Comparison of ENCODE assay signal across 8 mouse cellular contexts in the genomic region with DNA sequence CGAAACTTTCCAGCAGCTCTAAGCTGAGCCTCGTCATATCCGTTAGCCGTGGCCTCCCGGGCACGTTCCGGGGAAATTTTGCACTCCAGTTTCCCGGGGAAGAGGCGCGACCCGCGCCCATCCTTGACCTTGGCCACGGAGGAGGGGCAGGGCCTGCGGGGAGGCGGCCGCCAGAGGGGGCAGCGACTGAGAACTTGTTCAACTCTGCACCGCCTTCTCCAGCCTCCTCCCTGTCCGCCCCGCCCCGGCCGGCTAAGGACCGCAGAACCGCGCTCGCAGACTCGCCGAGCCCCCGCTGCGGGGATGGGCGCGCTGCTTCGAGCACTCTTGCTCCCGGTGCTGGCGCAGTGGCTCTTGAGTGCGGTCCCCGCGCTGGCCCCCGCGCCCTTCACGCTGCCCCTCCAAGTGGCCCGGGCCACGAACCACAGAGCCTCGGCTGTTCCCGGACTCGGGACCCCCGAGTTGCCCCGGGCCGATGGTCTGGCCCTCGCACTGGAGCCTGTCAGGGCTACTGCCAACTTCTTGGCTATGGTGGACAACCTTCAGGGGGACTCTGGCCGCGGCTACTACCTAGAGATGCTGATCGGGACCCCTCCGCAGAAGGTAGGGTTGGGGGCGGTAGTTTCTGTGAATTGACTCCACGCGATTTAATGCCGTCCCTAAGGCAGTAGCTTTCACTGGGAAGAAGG. TPM values are rescaled to one million over a fixed set of nuclear protein-coding genes. Genes with fewer than 3 reads are reported as not detected.
DNase-seq lines count a peak whose midpoint lies in the region; ATAC-seq and TF ChIP-seq lines count a peak whose summit lies in the region.

Gene Bace2, plus strand, starts transcription at position 244 of the 689 bp plus-strand sequence.

- TF ChIP-seq POLR2A in limb, embryonic 14.5 days (IDR thresholded peaks at IDR 0.05; ENCODE audit: borderline replicate concordance, extremely low read depth, insufficient read depth, insufficient read length), result no peak

- no peak for ATAC-seq in cerebellum, adult (ENCODE audit: insufficient number of reproducible peaks, low FRiP score, low TSS enrichment)
- ATAC-seq in embryonic facial prominence, embryonic 11.5 days (replicated peaks; ENCODE audit: insufficient number of reproducible peaks, low FRiP score, low TSS enrichment, low read depth), result peak; percentile 85
- ATAC-seq in intestine, embryonic 16.5 days, result peak; percentile 87
- peak; percentile 88 for ATAC-seq in limb, embryonic 14.5 days (ENCODE audit: low FRiP score, low read depth)
- ATAC-seq in midbrain, embryonic 13.5 days, result peak; percentile 79

- H3K4me1 ChIP-seq in embryonic facial prominence, embryonic 11.5 days (ENCODE audit: control insufficient read depth, insufficient read depth, low read length), result peaks cover 3% of the 10 kb centered on the region; the same call in 1 of the 2 replicates
- H3K4me1 ChIP-seq in intestine, embryonic 16.5 days (ENCODE audit: control insufficient read depth, insufficient read depth, low read length), result peaks cover 8% of the 10 kb centered on the region
- H3K4me1 ChIP-seq in limb, embryonic 14.5 days (ENCODE audit: control insufficient read depth, insufficient read depth, low read length), result peaks cover 3% of the 10 kb centered on the region; the same call in 1 of the 2 replicates
- H3K4me1 ChIP-seq in midbrain, embryonic 13.5 days (replicated peaks), result peaks cover 26% of the 10 kb centered on the region

- no peaks in the 10 kb centered on the region for H3K36me3 ChIP-seq in embryonic facial prominence, embryonic 11.5 days (replicated peaks; ENCODE audit: control insufficient read depth, insufficient read depth, low read depth, low read length)
- no peaks in the 10 kb centered on the region for H3K36me3 ChIP-seq in intestine, embryonic 16.5 days (ENCODE audit: control insufficient read depth, insufficient read depth, low read length)
- H3K36me3 ChIP-seq in limb, embryonic 14.5 days (ENCODE audit: control insufficient read depth, insufficient read depth, low read length), result no peaks in the 10 kb centered on the region
- no peaks in the 10 kb centered on the region for H3K36me3 ChIP-seq in midbrain, embryonic 13.5 days

- H3K4me3 ChIP-seq in embryonic facial prominence, embryonic 11.5 days (ENCODE audit: low read depth, low read length), result peak within 1 kb of the TSS; percentile 52
- peak within 1 kb of the TSS; percentile 56 for H3K4me3 ChIP-seq in intestine, embryonic 16.5 days (ENCODE audit: low read length)
- H3K4me3 ChIP-seq in limb, embryonic 14.5 days (replicated peaks; ENCODE audit: low read length), result peak within 1 kb of the TSS; percentile 59
- H3K4me3 ChIP-seq in midbrain, embryonic 13.5 days (replicated peaks), result peak within 1 kb of the TSS; percentile 55

- H3K27me3 ChIP-seq in embryonic facial prominence, embryonic 11.5 days (ENCODE audit: control insufficient read depth, insufficient read depth, low read length), result peaks cover 5% of the 10 kb centered on the region
- no peaks in the 10 kb centered on the region; the same call in 1 of the 2 replicates for H3K27me3 ChIP-seq in intestine, embryonic 16.5 days (replicated peaks; ENCODE audit: control insufficient read depth, insufficient read depth, low read length)
- peaks cover 20% of the 10 kb centered on the region; the same call in 1 of the 2 replicates for H3K27me3 ChIP-seq in limb, embryonic 14.5 days (ENCODE audit: control insufficient read depth, insufficient read depth, low read length)
- peaks cover 59% of the 10 kb centered on the region for H3K27me3 ChIP-seq in midbrain, embryonic 13.5 days

- H3K9ac ChIP-seq in embryonic facial prominence, embryonic 11.5 days (replicated peaks; ENCODE audit: low read length), result peak within 1 kb of the TSS; percentile 49
- H3K9ac ChIP-seq in intestine, embryonic 16.5 days (ENCODE audit: low read depth, low read length), result peak within 1 kb of the TSS; percentile 56
- peak within 1 kb of the TSS; percentile 58 for H3K9ac ChIP-seq in limb, embryonic 14.5 days (ENCODE audit: low read depth, low read length, severe bottlenecking)
- H3K9ac ChIP-seq in midbrain, embryonic 13.5 days (replicated peaks), result peak within 1 kb of the TSS; percentile 63

- no peak within 1 kb of the TSS for H3K27ac ChIP-seq in embryonic facial prominence, embryonic 11.5 days (replicated peaks; ENCODE audit: low read depth, low read length)
- no peak within 1 kb of the TSS for H3K27ac ChIP-seq in intestine, embryonic 16.5 days (ENCODE audit: low read length)
- no peak within 1 kb of the TSS for H3K27ac ChIP-seq in limb, embryonic 14.5 days (replicated peaks; ENCODE audit: low read depth, low read length)
- no peak within 1 kb of the TSS for H3K27ac ChIP-seq in midbrain, embryonic 13.5 days

- DNase-seq in cerebellum, adult 18-20 months, result peak; percentile 14
- DNase-seq in embryonic facial prominence, embryonic 11.5 days (ENCODE audit: low spot score), result peak; percentile 77
- DNase-seq in heart, adult 18-20 months, result peak; percentile 86 to 90
- DNase-seq in limb, embryonic 14.5 days (ENCODE audit: low spot score), result peak; percentile 68
- peak; percentile 27 to 29 for DNase-seq in spleen, postnatal 36 days (ENCODE audit: low spot score in 2 of 2)

- peak within 1 kb of the TSS; percentile 97 for H3K4me2 ChIP-seq in embryonic facial prominence, embryonic 11.5 days (ENCODE audit: low read depth, low read length)
- H3K4me2 ChIP-seq in intestine, embryonic 16.5 days (ENCODE audit: low read depth, low read length), result peak within 1 kb of the TSS; percentile 90
- peak within 1 kb of the TSS; percentile 99 for H3K4me2 ChIP-seq in limb, embryonic 14.5 days (replicated peaks; ENCODE audit: low read depth, low read length, severe bottlenecking)
- H3K4me2 ChIP-seq in midbrain, embryonic 13.5 days (replicated peaks), result peak within 1 kb of the TSS; percentile 100

- no peaks in the 10 kb centered on the region for H3K9me3 ChIP-seq in embryonic facial prominence, embryonic 11.5 days (replicated peaks; ENCODE audit: control insufficient read depth, low read length)
- H3K9me3 ChIP-seq in intestine, embryonic 16.5 days (ENCODE audit: control insufficient read depth, low read length), result no peaks in the 10 kb centered on the region
- no peaks in the 10 kb centered on the region for H3K9me3 ChIP-seq in limb, embryonic 14.5 days (ENCODE audit: control insufficient read depth, low read length)
- no peaks in the 10 kb centered on the region for H3K9me3 ChIP-seq in midbrain, embryonic 13.5 days

- under 1% methylated on average over 55 of the region's 58 CpGs for WGBS in embryonic facial prominence, embryonic 11.5 days
- under 1% methylated on average over 58 of the region's 58 CpGs for WGBS in intestine, embryonic 16.5 days
- 4% methylated on average over 55 of the region's 58 CpGs for WGBS in limb, embryonic 14.5 days
- WGBS in midbrain, embryonic 13.5 days, result under 1% methylated on average over 58 of the region's 58 CpGs

RNA-seq across cellular contexts. Expression of gene Bace2, which starts in this region (rescaled TPM):
- 3.7 and 9.1 TPM in 2 replicates for polyA plus RNA-seq in embryonic facial prominence, embryonic 11.5 days (2014; fragmentation: Nextera tagmentation; extraction: Ambion mirVana)
- 10 to 100 TPM; 14.7 to 18.6 TPM for total RNA-seq in heart, adult 18-20 months (2021)
- polyA plus RNA-seq in intestine, embryonic 16.5 days (2015; fragmentation: Nextera tagmentation; extraction: Ambion mirVana), result 17.0 and 18.4 TPM in 2 replicates
- polyA plus RNA-seq in limb, embryonic 14.5 days (2012; rRNA removed), result 2.1 and 2.3 TPM in 2 replicates
- polyA plus RNA-seq in limb, embryonic 14.5 days (2014; fragmentation: Nextera tagmentation; extraction: Ambion mirVana), result 11.8 and 13.5 TPM in 2 replicates
- polyA plus RNA-seq in midbrain, embryonic 13.5 days (2015; fragmentation: Nextera tagmentation; extraction: Ambion mirVana), result 2.1 and 2.3 TPM in 2 replicates

Comparison
In these comparisons a context has a peak if more than half of its experiments do, and no peak if none do; other contexts are left out.
1. DNase-seq: peak in every context shown above with its lines; median percentile 88 in heart, adult 18-20 months; 77 in embryonic facial prominence, embryonic 11.5 days; 68 in limb, embryonic 14.5 days; 28 in spleen, postnatal 36 days; 14 in cerebellum, adult 18-20 months.